Mouse (Mus musculus) lung, embryonic 15.5 days (tissue): ENCODE data around the gene Barhl2. TPM values are rescaled to one million over a fixed set of nuclear protein-coding genes. Genes with fewer than 3 reads are reported as not detected.

Experiments
- ATAC-seq: fragments of 200-750 bp; cut with Nextera tagmentation; 2 replicates; pipeline ENCODE4 v1.8.0; 2017; ENCODE audit warnings: moderate number of reproducible peaks, borderline replicate concordance; ENCODE audit not compliant: low FRiP score, low TSS enrichment; ENCODE audit errors: extremely low read depth
- H3K27ac ChIP-seq: fragments of 300-500 bp; sonication (generic); 2 replicates; pipeline ENCODE4 v1.5.1; 2015; ENCODE audit warnings: moderate library complexity, mild to moderate bottlenecking, inconsistent platforms
- H3K27me3 ChIP-seq: fragments of 300-500 bp; sonication (generic); 2 replicates; pipeline ENCODE4 v1.6.1; 2015; ENCODE audit warnings: inconsistent platforms
- H3K36me3 ChIP-seq: fragments of 300-500 bp; sonication (generic); 2 replicates; pipeline ENCODE4 v1.6.1; 2015; ENCODE audit warnings: inconsistent platforms
- H3K4me1 ChIP-seq: fragments of 300-500 bp; sonication (generic); 2 replicates; pipeline ENCODE4 v1.6.1; 2015; ENCODE audit warnings: inconsistent platforms
- H3K4me2 ChIP-seq: fragments of 300-500 bp; sonication (generic); 2 replicates; pipeline ENCODE4 v1.6.1; 2015; ENCODE audit warnings: inconsistent platforms, mild to moderate bottlenecking, moderate library complexity
- H3K4me3 ChIP-seq: fragments of 300-500 bp; sonication (generic); 2 replicates; pipeline ENCODE4 v1.5.1; 2015; ENCODE audit warnings: mild to moderate bottlenecking, inconsistent platforms
- H3K9ac ChIP-seq: fragments of 300-500 bp; sonication (generic); 2 replicates; pipeline ENCODE4 v1.6.1; 2015; ENCODE audit warnings: inconsistent platforms
- H3K9me3 ChIP-seq: fragments of 300-500 bp; sonication (generic); 2 replicates; pipeline ENCODE4 v1.6.1; 2016; ENCODE audit warnings: inconsistent platforms
- WGBS: fragments of 180-500 bp; shearing (Covaris S2); methylation state at CpG from one replicate; pipeline ENCODE4 v1.1.7; 2015; 5-methylcytosine and 5-hydroxymethylcytosine counted together
- polyA plus RNA-seq: library from polyadenylated mRNA; unstranded; fragments of >200 nt; fragmentation: Nextera tagmentation; extraction: Ambion mirVana; gene quantifications from 2 replicates; pipeline ENCODE4 v1.2.1, GENCODE M21; 2015

Gene Barhl2
- polyA plus RNA-seq, 1 experiment from 2014 or later = not detected

DNA sequence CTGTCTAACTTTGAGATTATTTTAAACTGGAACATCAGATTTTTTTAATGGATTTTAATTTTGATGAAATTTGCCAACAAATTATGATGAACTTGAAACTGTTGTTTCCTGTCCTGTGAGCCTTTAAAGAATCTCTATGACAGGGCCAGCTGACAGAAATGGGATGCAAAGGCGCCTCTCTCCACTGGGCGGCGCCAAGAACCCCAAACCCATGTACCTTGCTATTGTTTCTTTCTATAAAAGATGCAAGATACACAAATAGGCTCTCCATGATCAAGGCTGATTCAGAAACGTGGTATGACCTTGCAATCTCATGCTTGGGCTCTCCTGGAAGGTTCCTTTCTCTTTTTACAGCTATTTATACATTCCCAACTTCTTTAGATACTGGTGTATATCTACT, 3.9 kb upstream of the Barhl2 start:
- peaks cover 100% of the 10 kb centered on the region for H3K27me3 ChIP-seq
- no peaks in the 10 kb centered on the region for H3K36me3 ChIP-seq
- no peak overlapping the region for H3K4me3 ChIP-seq
- H3K9me3 ChIP-seq = no peaks in the 10 kb centered on the region
- no peak overlapping the region for H3K9ac ChIP-seq
- no peak for ATAC-seq
- H3K4me1 ChIP-seq = peaks cover 23% of the 10 kb centered on the region
- WGBS = under 1% methylated on average over 4 of the region's 4 CpGs
- H3K27ac ChIP-seq = no peak overlapping the region
- no peak overlapping the region for H3K4me2 ChIP-seq

DNA sequence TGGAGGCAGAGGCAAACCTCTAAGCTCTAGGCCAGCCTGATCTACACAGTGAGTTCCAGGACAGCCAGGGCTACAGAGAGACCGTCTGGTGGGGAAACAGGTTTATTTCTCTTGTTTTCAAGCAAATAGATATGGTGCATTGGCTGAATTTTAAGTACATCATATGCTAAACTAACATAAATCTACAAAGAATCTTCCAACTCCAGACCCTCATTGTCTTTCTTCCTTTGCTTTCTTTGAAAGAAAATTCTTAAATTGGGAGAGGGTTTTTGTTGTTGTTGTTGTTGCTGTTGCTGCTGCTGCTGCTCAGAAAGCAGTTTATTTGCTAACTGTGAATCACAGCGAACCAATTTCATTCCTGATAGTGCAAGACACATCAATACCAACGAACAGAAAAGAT, 3.5 kb upstream of the Barhl2 start:
- no peaks in the 10 kb centered on the region for H3K36me3 ChIP-seq
- no peak overlapping the region for H3K9ac ChIP-seq
- no peak overlapping the region for H3K27ac ChIP-seq
- ATAC-seq = no peak
- peaks cover 98% of the 10 kb centered on the region for H3K27me3 ChIP-seq
- no peak overlapping the region for H3K4me3 ChIP-seq
- H3K9me3 ChIP-seq = no peaks in the 10 kb centered on the region
- H3K4me2 ChIP-seq = no peak overlapping the region
- peaks cover 23% of the 10 kb centered on the region for H3K4me1 ChIP-seq
- 10% methylated on average over 3 of the region's 3 CpGs for WGBS

GRCm38 (mm10) chr5:106460535-106460934, 2.6 kb upstream of the Barhl2 start:
- WGBS = 3% methylated on average over 17 of the region's 17 CpGs

GRCm38 (mm10) chr5:106460001-106460511, 2.1 kb upstream of the Barhl2 start:
- H3K9ac ChIP-seq = no peak overlapping the region
- no peaks in the 10 kb centered on the region for H3K36me3 ChIP-seq
- H3K4me3 ChIP-seq = no peak overlapping the region
- no peak for ATAC-seq
- WGBS = 2% methylated on average over 22 of the region's 22 CpGs
- no peak overlapping the region for H3K27ac ChIP-seq
- H3K4me2 ChIP-seq = no peak overlapping the region
- no peaks in the 10 kb centered on the region for H3K9me3 ChIP-seq
- H3K27me3 ChIP-seq = peaks cover 97% of the 10 kb centered on the region
- peaks cover 23% of the 10 kb centered on the region for H3K4me1 ChIP-seq

More at GRCm38 (mm10) chr5:106460535-106460934, 2.6 kb upstream of the Barhl2 start:
- no peak overlapping the region for H3K4me2 ChIP-seq
- H3K9me3 ChIP-seq = no peaks in the 10 kb centered on the region
- H3K9ac ChIP-seq = no peak overlapping the region
- ATAC-seq = no peak
- no peaks in the 10 kb centered on the region for H3K36me3 ChIP-seq
- no peak overlapping the region for H3K27ac ChIP-seq
- H3K4me3 ChIP-seq = no peak overlapping the region
- peaks cover 23% of the 10 kb centered on the region for H3K4me1 ChIP-seq
- peaks cover 97% of the 10 kb centered on the region for H3K27me3 ChIP-seq

DNA sequence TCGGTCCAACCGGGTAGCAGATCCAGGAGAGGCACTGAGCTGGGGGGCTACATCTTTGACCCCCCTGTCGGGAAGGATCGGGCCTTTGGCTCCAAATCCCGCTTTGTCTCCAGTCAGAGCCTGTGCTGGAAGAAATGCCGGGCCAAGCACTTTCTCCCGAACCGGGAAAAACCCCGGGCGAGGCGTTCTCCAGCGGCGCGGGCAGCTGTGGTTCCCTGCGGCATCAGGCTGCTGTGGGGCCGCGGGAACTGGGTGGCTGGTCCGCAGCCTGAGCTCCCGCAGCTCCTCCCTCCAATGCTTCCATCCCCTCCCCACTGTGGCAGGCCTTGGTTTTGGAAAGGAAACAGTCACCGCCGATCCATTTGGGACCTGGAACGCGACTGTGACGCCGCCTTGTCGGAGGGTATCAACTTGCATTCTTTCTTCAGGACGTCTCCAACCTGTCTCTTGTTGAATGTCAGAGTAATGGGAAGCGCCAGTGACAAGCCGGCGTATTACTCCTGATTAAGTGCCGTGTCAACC, 1.2 kb upstream of the Barhl2 start:
- WGBS = under 1% methylated on average over 31 of the region's 31 CpGs
- 0 out of 2 replicates have a peak, but pooled peaks have one; percentile 32 for ATAC-seq
- Histone ChIP-seq H3K27ac (no peak overlapping the region), H3K27me3 (peaks cover 97% of the 10 kb centered on the region), H3K9me3 (no peaks in the 10 kb centered on the region), H3K36me3 (no peaks in the 10 kb centered on the region), H3K4me3 (peak overlapping the region; percentile 45; the same call in 1 of the 2 replicates), H3K9ac (no peak overlapping the region), H3K4me2 (peak overlapping the region; percentile 95), H3K4me1 (peaks cover 23% of the 10 kb centered on the region)

- under 1% methylated on average over 52 of the region's 68 CpGs for WGBS
- H3K4me3 ChIP-seq = peak overlapping the region; percentile 45
- H3K27me3 ChIP-seq = peaks cover 97% of the 10 kb centered on the region
- H3K4me1 ChIP-seq = peaks cover 23% of the 10 kb centered on the region
- no peak overlapping the region for H3K9ac ChIP-seq
- H3K27ac ChIP-seq = no peak overlapping the region
- H3K9me3 ChIP-seq = no peaks in the 10 kb centered on the region
- H3K36me3 ChIP-seq = no peaks in the 10 kb centered on the region
- peak; percentile 72; the same call in 1 of the 2 replicates for ATAC-seq
- H3K4me2 ChIP-seq = peak overlapping the region; percentile 95
These were observed 632 bp upstream of the Barhl2 start for GRCm38 (mm10) chr5:106458477-106459119.

- no peak overlapping the region for H3K9ac ChIP-seq
- H3K9me3 ChIP-seq = no peaks in the 10 kb centered on the region
- peaks cover 23% of the 10 kb centered on the region for H3K4me1 ChIP-seq
- H3K4me2 ChIP-seq = peak overlapping the region; percentile 95
- no peak overlapping the region for H3K27ac ChIP-seq
- H3K27me3 ChIP-seq = peaks cover 95% of the 10 kb centered on the region
- ATAC-seq = no peak
- H3K36me3 ChIP-seq = no peaks in the 10 kb centered on the region
- WGBS = under 1% methylated on average over 63 of the region's 63 CpGs
- peak overlapping the region; percentile 45; the same call in 1 of the 2 replicates for H3K4me3 ChIP-seq
These were observed 648 bp downstream of the Barhl2 start for GRCm38 (mm10) chr5:106457111-106457925.

- ATAC-seq = no peak
- Histone ChIP-seq H3K4me1 (peaks cover 23% of the 10 kb centered on the region), H3K4me2 (no peak overlapping the region), H3K36me3 (no peaks in the 10 kb centered on the region), H3K27me3 (peaks cover 95% of the 10 kb centered on the region), H3K9ac (no peak overlapping the region), H3K9me3 (no peaks in the 10 kb centered on the region), H3K27ac (no peak overlapping the region), H3K4me3 (no peak overlapping the region)
- WGBS = 4% methylated on average over 7 of the region's 7 CpGs
These were observed 2.0 kb downstream of the Barhl2 start for GRCm38 (mm10) chr5:106455984-106456383.

- no peak overlapping the region for H3K4me2 ChIP-seq
- H3K4me3 ChIP-seq = no peak overlapping the region
- ATAC-seq = no peak
- no peak overlapping the region for H3K9ac ChIP-seq
- peaks cover 23% of the 10 kb centered on the region for H3K4me1 ChIP-seq
- 2% methylated on average over 17 of the region's 17 CpGs for WGBS
- peaks cover 95% of the 10 kb centered on the region for H3K27me3 ChIP-seq
- no peaks in the 10 kb centered on the region for H3K36me3 ChIP-seq
- no peaks in the 10 kb centered on the region for H3K9me3 ChIP-seq
- H3K27ac ChIP-seq = no peak overlapping the region
These were observed 2.7 kb downstream of the Barhl2 start for GRCm38 (mm10) chr5:106455106-106455920.

DNA sequence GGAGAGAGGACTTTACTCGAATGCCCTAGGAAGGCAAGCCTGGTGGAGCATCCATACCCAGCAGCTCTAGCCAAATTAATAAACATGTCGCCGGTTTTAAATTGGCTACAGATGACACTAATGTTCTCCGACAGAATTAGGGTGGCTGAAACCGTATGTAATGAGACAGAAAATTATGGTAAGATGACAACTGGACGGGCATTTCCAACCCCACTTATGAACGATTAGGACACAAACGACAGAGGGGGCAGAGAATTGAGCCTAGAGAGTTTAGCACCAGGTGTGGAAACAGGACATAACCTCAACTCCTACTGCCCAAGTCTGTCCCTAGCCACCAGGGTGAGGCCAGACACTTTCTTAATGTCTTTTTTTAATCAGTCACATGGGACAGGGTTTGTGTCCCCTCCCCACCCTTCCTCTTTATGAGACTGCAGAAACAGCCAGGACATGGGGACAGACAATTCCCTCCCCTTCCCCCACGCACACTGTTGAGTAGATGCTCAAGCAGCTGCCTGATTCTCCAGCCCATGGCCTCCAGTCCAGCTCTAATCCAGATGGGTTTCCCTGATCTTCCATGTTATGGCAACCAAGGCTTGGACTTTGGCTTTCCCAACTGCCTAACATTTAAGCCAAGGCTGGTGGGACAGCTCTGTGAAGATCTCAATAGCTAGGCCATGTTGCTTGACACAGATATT, 3.4 kb downstream of the Barhl2 start:
- ATAC-seq = no peak
- H3K9ac ChIP-seq = no peak overlapping the region
- H3K4me3 ChIP-seq = no peak overlapping the region
- peaks cover 23% of the 10 kb centered on the region for H3K4me1 ChIP-seq
- H3K27me3 ChIP-seq = peaks cover 95% of the 10 kb centered on the region
- no peak overlapping the region for H3K4me2 ChIP-seq
- H3K27ac ChIP-seq = no peak overlapping the region
- no peaks in the 10 kb centered on the region for H3K36me3 ChIP-seq
- 2% methylated on average over 9 of the region's 9 CpGs for WGBS
- no peaks in the 10 kb centered on the region for H3K9me3 ChIP-seq

- WGBS = 2% methylated on average over 13 of the region's 13 CpGs
- Histone ChIP-seq H3K4me1 (peaks cover 19% of the 10 kb centered on the region), H3K4me3 (no peak overlapping the region), H3K36me3 (no peaks in the 10 kb centered on the region), H3K27ac (no peak overlapping the region), H3K9ac (no peak overlapping the region), H3K9me3 (no peaks in the 10 kb centered on the region), H3K4me2 (no peak overlapping the region), H3K27me3 (peaks cover 95% of the 10 kb centered on the region)
- ATAC-seq = no peak
These were observed 4.1 kb downstream of the Barhl2 start for GRCm38 (mm10) chr5:106453886-106454321.
